Mouse (Mus musculus): ENCODE data around the gene Ccdc47. TPM values are rescaled to one million over a fixed set of nuclear protein-coding genes. Genes with fewer than 3 reads are reported as not detected.
"Not testable (repeated sequence)": the region's sequence is repeated elsewhere in the genome, so short reads cannot be mapped to it uniquely, and the experiment has no call there.

The Ccdc47 gene
- polyA plus RNA-seq, 1 experiment from 2014 or later = 65.7 TPM

DNA sequence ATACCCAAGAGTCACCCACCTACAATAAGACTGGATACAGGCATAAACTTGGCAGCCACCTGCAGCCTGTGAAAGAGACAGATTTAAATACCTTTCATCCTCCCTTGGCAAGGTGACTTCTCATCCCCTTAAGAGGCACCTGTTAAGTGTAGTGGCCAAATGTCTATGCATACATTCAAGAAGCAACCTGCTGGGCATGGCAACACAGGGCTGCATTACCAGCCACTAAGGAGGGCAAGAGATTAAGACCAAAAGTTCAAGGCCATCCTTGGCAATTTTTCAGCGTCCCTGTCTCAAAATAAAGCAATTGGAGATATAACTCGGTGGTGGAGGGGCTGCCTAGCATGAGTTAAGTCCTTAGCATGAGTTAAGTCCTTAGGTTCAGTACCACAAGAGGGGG is 38.6 kb upstream of the Ccdc47 start:
- H3K4me1 ChIP-seq (replicated peaks; ENCODE audit: control insufficient read depth, insufficient read depth, low read length) = peaks cover 6% of the 10 kb centered on the region
- WGBS = 22% methylated on average over 2 of the region's 2 CpGs
- no peak for ATAC-seq (ENCODE audit: low FRiP score)
- no peak overlapping the region for H3K27ac ChIP-seq (ENCODE audit: low read depth, low read length)
- no peaks in the 10 kb centered on the region for H3K9me3 ChIP-seq (ENCODE audit: control insufficient read depth, low read length)
- peaks cover 8% of the 10 kb centered on the region for H3K36me3 ChIP-seq (ENCODE audit: control insufficient read depth, insufficient read depth, low read length)
- H3K4me2 ChIP-seq (replicated peaks; ENCODE audit: low read depth, low read length) = peak overlapping the region; percentile 92
- H3K9ac ChIP-seq (ENCODE audit: low read depth, low read length) = peak overlapping the region; percentile 67
- no peaks in the 10 kb centered on the region for H3K27me3 ChIP-seq (ENCODE audit: control insufficient read depth, insufficient read depth, low read length)
- no peak for DNase-seq (ENCODE audit: low spot score)
- peak overlapping the region; percentile 77 for H3K4me3 ChIP-seq (ENCODE audit: low read depth, low read length)

DNA sequence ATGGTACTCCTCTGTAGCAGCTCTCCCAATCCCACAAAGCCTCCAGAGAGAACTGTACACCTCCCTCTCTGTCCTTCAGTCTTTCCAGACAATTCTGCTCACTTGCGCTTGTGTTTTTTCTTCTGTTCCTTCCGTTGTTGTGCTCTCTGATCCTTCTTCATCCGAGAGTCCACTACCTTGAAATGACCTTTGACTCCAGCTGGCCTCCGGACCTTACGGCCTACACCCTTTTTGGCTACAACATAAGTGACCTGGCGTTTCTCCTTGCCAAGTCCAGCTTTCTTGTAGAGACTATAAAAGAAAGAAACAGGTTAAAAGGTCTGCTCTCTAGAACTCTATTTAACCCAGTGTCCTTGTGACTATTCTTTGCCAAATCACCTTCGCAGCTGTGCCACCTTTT is 33.2 kb upstream of the Ccdc47 start:
- no peak overlapping the region for H3K4me3 ChIP-seq (ENCODE audit: low read depth, low read length)
- no peak overlapping the region for H3K4me2 ChIP-seq (replicated peaks; ENCODE audit: low read depth, low read length)
- WGBS = 89% methylated on average over 7 of the region's 7 CpGs
- DNase-seq (ENCODE audit: low spot score) (no peak), ATAC-seq (ENCODE audit: low FRiP score) (no peak)
- no peaks in the 10 kb centered on the region for H3K4me1 ChIP-seq (replicated peaks; ENCODE audit: control insufficient read depth, insufficient read depth, low read length)
- H3K27ac ChIP-seq (ENCODE audit: low read depth, low read length) = no peak overlapping the region
- H3K27me3 ChIP-seq (ENCODE audit: control insufficient read depth, insufficient read depth, low read length) = no peaks in the 10 kb centered on the region
- H3K9me3 ChIP-seq (ENCODE audit: control insufficient read depth, low read length) = no peaks in the 10 kb centered on the region
- peaks cover 22% of the 10 kb centered on the region for H3K36me3 ChIP-seq (ENCODE audit: control insufficient read depth, insufficient read depth, low read length)
- H3K9ac ChIP-seq (ENCODE audit: low read depth, low read length) = no peak overlapping the region

DNA sequence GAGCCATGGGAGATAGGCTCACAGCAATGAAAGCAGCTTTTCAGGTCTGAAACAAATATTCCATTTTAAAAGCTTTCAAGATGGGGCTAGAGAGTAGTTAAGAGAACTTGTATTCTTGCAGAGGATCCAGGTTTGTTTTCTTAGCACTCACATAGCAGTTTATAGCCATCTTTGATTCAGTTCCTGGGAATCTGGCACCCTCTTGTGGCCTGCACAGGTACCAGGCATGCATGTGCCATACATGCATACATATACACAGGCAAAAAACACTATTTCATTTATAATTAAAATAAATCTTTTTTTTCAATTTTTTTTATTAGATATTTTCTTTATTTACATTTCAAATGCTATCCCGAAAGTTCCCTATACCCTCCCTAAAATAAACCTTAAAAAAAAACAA is 30.7 kb upstream of the Ccdc47 start:
- Histone ChIP-seq H3K4me2 (replicated peaks; ENCODE audit: low read depth, low read length) (no peak overlapping the region), H3K9me3 (ENCODE audit: control insufficient read depth, low read length) (no peaks in the 10 kb centered on the region), H3K4me1 (replicated peaks; ENCODE audit: control insufficient read depth, insufficient read depth, low read length) (no peaks in the 10 kb centered on the region), H3K9ac (ENCODE audit: low read depth, low read length) (no peak overlapping the region), H3K27ac (ENCODE audit: low read depth, low read length) (no peak overlapping the region), H3K4me3 (ENCODE audit: low read depth, low read length) (no peak overlapping the region), H3K27me3 (ENCODE audit: control insufficient read depth, insufficient read depth, low read length) (no peaks in the 10 kb centered on the region), H3K36me3 (ENCODE audit: control insufficient read depth, insufficient read depth, low read length) (peaks cover 28% of the 10 kb centered on the region)
- no peak for DNase-seq (ENCODE audit: low spot score)
- WGBS = 89% methylated on average over 1 of the region's 1 CpGs
- no peak for ATAC-seq (ENCODE audit: low FRiP score)

DNA sequence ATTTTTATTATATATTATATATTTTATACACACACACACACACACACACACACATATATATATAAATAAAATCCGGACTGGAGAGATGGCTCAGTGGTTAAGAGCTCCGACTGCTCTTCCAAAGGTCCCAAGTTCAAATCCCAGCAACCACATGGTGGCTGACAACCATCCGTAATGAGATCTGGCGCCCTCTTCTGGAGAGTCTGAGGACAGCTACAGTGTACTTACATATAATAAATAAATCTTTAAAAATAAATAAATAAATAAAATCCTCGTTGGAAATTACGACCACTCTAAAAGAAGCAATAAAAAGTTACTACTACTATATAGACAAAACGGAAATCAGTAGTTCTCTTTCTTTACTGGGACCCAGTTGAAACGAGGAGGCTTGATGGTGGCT is 17.8 kb upstream of the Ccdc47 start:
- 87% methylated on average over 8 of the region's 8 CpGs for WGBS
- H3K9me3 ChIP-seq (ENCODE audit: control insufficient read depth, low read length); DNase-seq (ENCODE audit: low spot score); H3K4me1 ChIP-seq (replicated peaks; ENCODE audit: control insufficient read depth, insufficient read depth, low read length); H3K27me3 ChIP-seq (ENCODE audit: control insufficient read depth, insufficient read depth, low read length); H3K27ac ChIP-seq (ENCODE audit: low read depth, low read length); H3K4me3 ChIP-seq (ENCODE audit: low read depth, low read length); H3K4me2 ChIP-seq (replicated peaks; ENCODE audit: low read depth, low read length); ATAC-seq (ENCODE audit: low FRiP score); H3K9ac ChIP-seq (ENCODE audit: low read depth, low read length): not testable (repeated sequence)
- peaks cover 20% of the 10 kb centered on the region for H3K36me3 ChIP-seq (ENCODE audit: control insufficient read depth, insufficient read depth, low read length)

DNA sequence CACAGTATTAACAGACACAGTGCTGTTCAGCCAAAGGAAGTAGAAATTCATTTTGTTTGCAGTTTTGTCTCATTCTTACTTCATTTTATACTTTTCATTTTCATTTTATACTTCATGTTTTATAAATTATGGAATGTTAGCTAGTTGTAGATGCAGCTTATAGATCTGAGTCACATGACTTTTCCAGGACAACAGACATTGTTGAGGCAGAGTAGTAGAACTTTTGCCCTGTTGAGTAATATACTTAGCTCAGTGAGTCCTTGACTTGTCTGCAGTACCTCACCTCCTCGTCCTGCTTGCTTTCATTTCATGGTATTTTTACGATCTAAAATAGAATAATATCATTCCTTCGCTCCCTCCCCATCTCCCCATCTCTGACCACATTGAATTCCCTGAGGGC is 4.5 kb upstream of the Ccdc47 start:
- no peaks in the 10 kb centered on the region for H3K27me3 ChIP-seq (ENCODE audit: control insufficient read depth, insufficient read depth, low read length)
- no peaks in the 10 kb centered on the region for H3K9me3 ChIP-seq (ENCODE audit: control insufficient read depth, low read length)
- DNase-seq (ENCODE audit: low spot score) (no peak), ATAC-seq (ENCODE audit: low FRiP score) (no peak)
- WGBS = 95% methylated on average over 3 of the region's 3 CpGs
- no peak overlapping the region for H3K4me2 ChIP-seq (replicated peaks; ENCODE audit: low read depth, low read length)
- H3K27ac ChIP-seq (ENCODE audit: low read depth, low read length) = no peak overlapping the region
- H3K9ac ChIP-seq (ENCODE audit: low read depth, low read length) = no peak overlapping the region
- H3K4me3 ChIP-seq (ENCODE audit: low read depth, low read length) = no peak overlapping the region
- H3K4me1 ChIP-seq (replicated peaks; ENCODE audit: control insufficient read depth, insufficient read depth, low read length) = peaks cover 2% of the 10 kb centered on the region; the same call in 1 of the 2 replicates
- no peaks in the 10 kb centered on the region for H3K36me3 ChIP-seq (ENCODE audit: control insufficient read depth, insufficient read depth, low read length)

DNA sequence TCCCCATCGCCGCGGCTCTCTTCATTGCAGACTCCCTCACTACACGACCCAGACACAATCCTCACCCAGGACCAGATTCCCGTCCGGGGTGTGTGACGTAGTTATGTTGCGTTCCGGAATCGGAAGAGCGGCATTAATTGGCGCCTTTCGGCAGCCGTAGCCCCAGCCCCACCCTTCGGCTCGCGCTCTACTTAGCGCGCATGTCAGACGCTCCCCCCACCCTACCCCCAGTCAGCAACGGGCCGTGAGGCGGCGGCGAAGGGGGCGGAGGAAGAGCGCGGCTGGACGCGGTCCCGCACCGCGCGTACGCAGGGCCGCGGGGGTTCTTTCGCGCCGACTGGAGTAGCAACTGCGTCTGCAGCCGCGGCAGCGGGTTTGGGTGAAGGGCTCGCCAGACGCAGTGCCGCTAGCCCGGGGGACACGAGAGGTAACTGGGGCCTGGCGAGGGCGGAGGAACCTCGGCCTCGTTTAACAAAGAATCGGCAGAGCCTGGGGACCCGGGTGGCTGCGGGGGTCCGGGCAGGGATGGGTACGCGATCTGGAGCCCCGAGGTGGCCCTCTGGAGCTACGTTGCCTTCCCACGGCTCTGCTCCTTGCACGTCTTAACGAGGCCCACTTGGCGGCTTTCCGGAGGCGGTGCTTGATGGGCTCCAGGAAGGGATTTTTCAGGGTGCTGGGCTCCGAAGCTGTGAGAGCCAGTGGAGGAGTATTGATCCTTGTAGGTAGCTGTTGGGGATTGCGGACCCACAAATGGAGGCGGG is 766 bp upstream of the Ccdc47 start, which contains the start of gene Ddx42:
Gene Ddx42, plus strand, starts transcription at position 197 of the 761 bp plus-strand sequence.
- H3K9me3 ChIP-seq (ENCODE audit: control insufficient read depth, low read length) = no peaks in the 10 kb centered on the region
- no peaks in the 10 kb centered on the region for H3K36me3 ChIP-seq (ENCODE audit: control insufficient read depth, insufficient read depth, low read length)
- peak within 1 kb of the TSS; percentile 98 for H3K9ac ChIP-seq (ENCODE audit: low read depth, low read length)
- under 1% methylated on average over 67 of the region's 70 CpGs for WGBS
- ATAC-seq (ENCODE audit: low FRiP score) (peak; percentile 95), DNase-seq (ENCODE audit: low spot score) (peak; percentile 96)
- H3K27ac ChIP-seq (ENCODE audit: low read depth, low read length) = peak within 1 kb of the TSS; percentile 96
- H3K4me2 ChIP-seq (replicated peaks; ENCODE audit: low read depth, low read length) = peak within 1 kb of the TSS; percentile 52
- H3K4me1 ChIP-seq (replicated peaks; ENCODE audit: control insufficient read depth, insufficient read depth, low read length) = peaks cover 6% of the 10 kb centered on the region; the same call in 1 of the 2 replicates
- peak within 1 kb of the TSS; percentile 98 for H3K4me3 ChIP-seq (ENCODE audit: low read depth, low read length)
- H3K27me3 ChIP-seq (ENCODE audit: control insufficient read depth, insufficient read depth, low read length) = no peaks in the 10 kb centered on the region

DNA sequence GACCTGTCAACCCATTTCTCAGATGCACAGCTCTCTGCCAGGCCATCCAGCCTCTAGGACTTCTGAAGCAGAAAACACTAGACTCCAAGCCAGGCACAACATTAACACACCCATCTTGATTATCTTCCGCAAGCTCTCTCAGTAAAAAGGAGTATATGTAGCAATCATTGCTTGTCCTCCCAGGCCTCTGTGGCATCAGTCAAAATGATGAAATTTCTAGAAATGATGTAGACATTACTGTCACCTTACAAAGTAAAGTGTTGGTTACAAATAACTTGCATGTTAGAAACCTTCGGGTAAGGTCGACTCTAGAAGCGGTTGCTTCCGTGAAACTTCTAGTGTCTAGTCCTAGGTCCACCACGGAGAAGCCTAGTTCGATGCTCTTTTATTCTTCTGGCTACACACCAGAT is 689 bp downstream of the Ccdc47 start:
- H3K9ac ChIP-seq (ENCODE audit: low read depth, low read length) = peak overlapping the region; percentile 98
- no peak for DNase-seq (ENCODE audit: low spot score)
- no peaks in the 10 kb centered on the region for H3K9me3 ChIP-seq (ENCODE audit: control insufficient read depth, low read length)
- WGBS = 33% methylated on average over 7 of the region's 7 CpGs
- no peak for ATAC-seq (ENCODE audit: low FRiP score)
- no peaks in the 10 kb centered on the region for H3K27me3 ChIP-seq (ENCODE audit: control insufficient read depth, insufficient read depth, low read length)
- H3K36me3 ChIP-seq (ENCODE audit: control insufficient read depth, insufficient read depth, low read length) = 0 out of 2 replicates have a peak, but pooled peaks cover 2% of the 10 kb centered on the region
- peak overlapping the region; percentile 51 for H3K4me2 ChIP-seq (replicated peaks; ENCODE audit: low read depth, low read length)
- peaks cover 6% of the 10 kb centered on the region; the same call in 1 of the 2 replicates for H3K4me1 ChIP-seq (replicated peaks; ENCODE audit: control insufficient read depth, insufficient read depth, low read length)
- no peak overlapping the region for H3K27ac ChIP-seq (ENCODE audit: low read depth, low read length)
- H3K4me3 ChIP-seq (ENCODE audit: low read depth, low read length) = peak overlapping the region; percentile 98

DNA sequence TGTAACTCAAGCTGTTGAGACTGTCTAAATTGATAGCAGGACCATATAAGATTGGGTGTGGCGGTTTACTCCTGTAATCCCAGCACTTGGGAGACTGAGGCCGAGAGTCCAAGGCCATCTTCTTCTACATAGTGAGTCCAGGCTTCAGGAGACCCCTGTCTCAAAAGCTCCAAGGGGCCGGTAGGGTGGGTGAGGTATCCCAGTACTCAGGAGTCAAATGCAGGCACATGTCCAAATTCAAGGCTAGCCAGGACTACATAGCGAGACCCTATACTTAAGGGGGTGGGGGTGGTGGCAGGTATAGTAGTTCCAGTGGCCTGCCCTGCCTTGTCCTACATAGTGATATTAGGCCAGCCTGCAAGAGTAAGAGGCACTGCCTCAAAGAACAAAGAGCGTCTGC is 1.3 kb downstream of the Ccdc47 start:
- peak overlapping the region; percentile 98; the same call in 1 of the 2 replicates for H3K4me3 ChIP-seq (ENCODE audit: low read depth, low read length)
- WGBS = 88% methylated on average over 5 of the region's 5 CpGs
- H3K9me3 ChIP-seq (ENCODE audit: control insufficient read depth, low read length) = no peaks in the 10 kb centered on the region
- no peak for ATAC-seq (ENCODE audit: low FRiP score)
- H3K27me3 ChIP-seq (ENCODE audit: control insufficient read depth, insufficient read depth, low read length) = no peaks in the 10 kb centered on the region
- H3K4me2 ChIP-seq (replicated peaks; ENCODE audit: low read depth, low read length) = peak overlapping the region; percentile 51
- H3K27ac ChIP-seq (ENCODE audit: low read depth, low read length) = no peak overlapping the region
- 0 out of 2 replicates have a peak, but pooled peaks cover 2% of the 10 kb centered on the region for H3K36me3 ChIP-seq (ENCODE audit: control insufficient read depth, insufficient read depth, low read length)
- no peak for DNase-seq (ENCODE audit: low spot score)
- peaks cover 6% of the 10 kb centered on the region; the same call in 1 of the 2 replicates for H3K4me1 ChIP-seq (replicated peaks; ENCODE audit: control insufficient read depth, insufficient read depth, low read length)
- H3K9ac ChIP-seq (ENCODE audit: low read depth, low read length) = no peak overlapping the region

DNA sequence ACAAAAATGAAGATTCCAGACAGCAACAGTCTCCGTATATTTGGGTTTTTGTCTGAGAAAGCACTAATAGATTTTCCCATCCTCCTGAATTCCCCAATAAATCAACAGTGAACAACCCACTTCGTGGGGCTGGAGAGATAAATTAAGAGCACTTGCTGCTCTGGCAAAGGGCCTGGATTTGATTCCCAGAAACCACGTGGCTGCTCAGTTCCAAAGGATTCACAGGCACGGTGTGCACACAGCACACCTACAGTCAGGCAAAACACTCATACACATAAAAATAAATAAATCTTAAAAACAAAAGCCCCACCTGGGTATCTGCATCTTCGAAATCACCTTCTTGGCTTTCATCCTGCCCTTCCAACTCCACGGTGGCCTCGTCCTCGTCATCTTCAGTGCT is 3.4 kb downstream of the Ccdc47 start:
- Histone ChIP-seq H3K27me3 (ENCODE audit: control insufficient read depth, insufficient read depth, low read length) (no peaks in the 10 kb centered on the region), H3K4me3 (ENCODE audit: low read depth, low read length) (no peak overlapping the region), H3K4me1 (replicated peaks; ENCODE audit: control insufficient read depth, insufficient read depth, low read length) (0 out of 2 replicates have a peak, but pooled peaks cover 5% of the 10 kb centered on the region), H3K4me2 (replicated peaks; ENCODE audit: low read depth, low read length) (no peak overlapping the region), H3K9me3 (ENCODE audit: control insufficient read depth, low read length) (no peaks in the 10 kb centered on the region), H3K27ac (ENCODE audit: low read depth, low read length) (no peak overlapping the region), H3K9ac (ENCODE audit: low read depth, low read length) (no peak overlapping the region), H3K36me3 (ENCODE audit: control insufficient read depth, insufficient read depth, low read length) (0 out of 2 replicates have a peak, but pooled peaks cover 5% of the 10 kb centered on the region)
- WGBS = 93% methylated on average over 8 of the region's 8 CpGs
- DNase-seq (ENCODE audit: low spot score) = no peak
- ATAC-seq (ENCODE audit: low FRiP score) = no peak
